Mouse (Mus musculus) bone marrow macrophage, adult 2 months (primary cell): ENCODE measurements around the gene Pax4. TPM values are rescaled to one million over a fixed set of nuclear protein-coding genes. Genes with fewer than 3 reads are reported as not detected.

Source experiments
- H3K27ac ChIP-seq: 2 replicates; pipeline ENCODE4 v1.5.1; 2012; ENCODE audit warnings: low read depth, low read length; ENCODE audit not compliant: insufficient read depth
- H3K4me1 ChIP-seq: 2 replicates; pipeline ENCODE4 v1.6.1; 2012; ENCODE audit warnings: low read length; ENCODE audit not compliant: control insufficient read depth, insufficient read depth
- H3K4me3 ChIP-seq: 2 replicates; pipeline ENCODE4 v1.5.1; 2012; ENCODE audit warnings: mild to moderate bottlenecking, low read length, moderate library complexity; ENCODE audit not compliant: insufficient read depth
- CTCF ChIP-seq: IDR thresholded peaks from 2 replicates; pipeline ENCODE4 v1.5.1; 2012; ENCODE audit warnings: low read depth, mild to moderate bottlenecking, low read length, moderate library complexity
- POLR2A ChIP-seq: IDR thresholded peaks from 2 replicates; pipeline ENCODE4 v1.6.1; 2012; ENCODE audit warnings: mild to moderate bottlenecking, low read depth, low read length, borderline replicate concordance
- polyA plus RNA-seq: library from polyadenylated mRNA; stranded (reverse); fragments of >200 nt; gene quantifications from 2 replicates; pipeline ENCODE4 v1.2.4, GENCODE M21; 2012; ENCODE audit not compliant: missing spikeins, insufficient read depth, insufficient read length

Gene Pax4
- polyA plus RNA-seq: not detected in 2 replicates

DNA sequence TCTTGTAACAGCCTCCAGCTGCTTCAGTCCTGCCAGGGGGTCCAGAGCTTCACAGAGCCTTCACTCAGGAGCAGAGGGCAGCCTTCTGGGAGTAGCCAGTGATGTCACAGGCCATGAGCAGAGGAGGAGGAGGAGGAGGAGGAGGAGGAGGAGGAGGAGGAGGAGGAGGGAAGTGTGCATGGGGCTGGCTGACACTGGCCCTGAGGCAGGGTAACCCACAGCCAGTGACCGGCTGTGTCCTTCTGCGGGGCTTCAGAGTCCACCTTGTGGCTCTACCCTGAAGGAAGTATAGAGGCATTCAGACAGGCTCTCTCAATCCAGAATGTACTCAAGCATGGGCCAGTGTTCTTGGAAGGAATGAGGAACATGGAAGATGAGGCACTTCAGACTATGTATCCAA is at the start of gene Pax4:
Gene Pax4, minus strand, starts transcription at position 101 of the 400 bp plus-strand sequence.
- no peak for TF ChIP-seq CTCF
- no peak for TF ChIP-seq POLR2A
- Histone ChIP-seq H3K4me1 (no peaks in the 10 kb centered on the region), H3K4me3 (no peak within 1 kb of the TSS), H3K27ac (no peak within 1 kb of the TSS)

DNA sequence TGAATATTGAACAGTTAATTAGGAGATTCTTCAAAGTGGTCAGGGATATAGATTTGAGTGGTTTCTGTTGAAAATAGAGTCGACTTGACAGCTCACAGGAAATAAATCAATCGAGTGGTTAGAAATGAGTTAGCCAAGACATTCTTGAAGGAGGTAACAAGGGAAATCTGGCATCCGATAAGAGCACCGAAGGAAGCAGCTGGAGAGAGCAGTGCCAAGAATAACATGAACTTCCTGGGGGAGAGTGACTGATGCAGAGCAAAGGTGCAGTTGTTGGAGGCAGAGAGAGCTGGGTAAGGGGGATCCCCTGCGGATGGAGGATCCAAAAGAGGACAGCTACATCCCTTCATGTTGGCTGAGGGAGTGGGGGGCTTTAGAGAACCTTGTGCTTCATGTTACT is 48.7 kb upstream of the Pax4 start:
- Histone ChIP-seq H3K4me1 (no peaks in the 10 kb centered on the region), H3K4me3 (no peak overlapping the region), H3K27ac (no peak overlapping the region)
- no peak for TF ChIP-seq POLR2A

DNA sequence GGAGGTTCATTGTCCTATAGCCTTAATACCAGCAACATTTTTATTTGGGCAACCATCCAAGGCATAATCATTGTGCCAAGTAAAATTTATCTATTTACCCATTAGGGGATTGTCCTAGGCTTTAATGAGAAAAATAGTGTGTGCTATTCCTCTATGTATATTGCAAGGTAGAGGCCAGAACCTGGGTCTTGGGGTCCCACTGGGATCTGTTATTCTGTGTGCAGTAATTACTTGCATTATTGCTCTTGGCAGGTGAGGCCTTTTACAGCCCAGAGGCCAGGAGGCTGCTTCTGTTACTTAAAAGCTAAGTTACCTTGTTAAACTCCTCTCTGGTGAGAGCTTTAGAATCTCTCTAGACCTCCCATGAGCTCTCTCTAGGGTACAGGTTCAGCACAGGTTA is 42.0 kb upstream of the Pax4 start:
- H3K4me1 ChIP-seq: peaks cover 51% of the 10 kb centered on the region
- TF ChIP-seq POLR2A: no peak
- TF ChIP-seq CTCF: no peak
- H3K27ac ChIP-seq: peak overlapping the region; percentile 70
- no peak overlapping the region for H3K4me3 ChIP-seq

- Histone ChIP-seq H3K27ac (peak overlapping the region; percentile 70), H3K4me1 (peaks cover 56% of the 10 kb centered on the region), H3K4me3 (no peak overlapping the region)
- no peak for TF ChIP-seq POLR2A
- TF ChIP-seq CTCF: no peak
Measured at GRCm38 (mm10) chr6:28490612-28491011, 41.5 kb upstream of the Pax4 start.

GRCm38 (mm10) chr6:28488204-28488851 is 39.2 kb upstream of the Pax4 start:
- H3K27ac ChIP-seq: no peak overlapping the region
- peaks cover 75% of the 10 kb centered on the region for H3K4me1 ChIP-seq
- no peak overlapping the region for H3K4me3 ChIP-seq
- TF ChIP-seq CTCF (no peak), POLR2A (no peak)

DNA sequence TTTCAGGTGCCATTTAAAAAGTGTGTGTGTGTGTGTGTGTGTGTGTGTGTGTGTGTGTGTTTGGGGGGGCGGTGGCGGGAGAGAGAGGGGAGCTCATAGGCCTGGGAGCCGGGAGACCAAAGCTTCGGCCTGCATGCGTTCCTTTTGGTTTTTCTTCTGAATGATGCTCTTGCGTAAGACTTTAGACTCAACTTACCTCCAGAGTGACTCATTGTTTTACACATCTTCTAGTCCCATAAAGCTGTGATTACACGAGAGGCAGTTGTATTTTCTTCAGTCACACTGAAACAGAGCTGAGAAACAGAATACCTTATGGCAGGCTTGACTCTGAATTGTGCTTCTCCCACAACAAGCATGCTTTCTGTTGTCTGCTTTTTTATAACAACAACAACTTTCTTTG is 37.8 kb upstream of the Pax4 start:
- Histone ChIP-seq H3K4me3 (0 out of 2 replicates have a peak overlapping the region, but pooled peaks have one; percentile 14), H3K27ac (0 out of 2 replicates have a peak overlapping the region, but pooled peaks have one; percentile 12), H3K4me1 (peaks cover 79% of the 10 kb centered on the region)
- TF ChIP-seq POLR2A (no peak), CTCF (no peak)

DNA sequence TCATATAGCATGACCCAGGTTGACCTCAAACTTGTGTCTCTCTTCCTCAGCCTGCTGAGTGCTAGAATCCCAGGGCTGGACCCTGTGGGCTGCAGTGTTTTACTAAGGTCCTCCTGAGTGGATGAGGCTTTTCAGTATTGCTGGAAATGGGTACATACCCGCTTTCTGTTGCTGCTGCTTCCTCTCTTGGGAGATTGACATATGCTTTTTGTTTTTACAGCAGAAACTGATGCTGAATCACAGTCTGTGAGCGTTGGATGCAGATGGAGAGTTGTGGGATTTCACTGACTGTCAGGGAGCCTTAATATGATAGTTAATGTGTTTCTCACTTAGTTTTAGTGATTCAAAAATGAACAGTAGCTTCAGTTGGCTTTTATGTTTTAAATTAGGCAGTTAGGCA is 37.3 kb upstream of the Pax4 start:
- H3K4me1 ChIP-seq: peaks cover 81% of the 10 kb centered on the region
- H3K4me3 ChIP-seq: 0 out of 2 replicates have a peak overlapping the region, but pooled peaks have one; percentile 14
- peak overlapping the region; percentile 31 for H3K27ac ChIP-seq
- TF ChIP-seq CTCF: no peak
- TF ChIP-seq POLR2A: no peak

GRCm38 (mm10) chr6:28486008-28486407 is 36.9 kb upstream of the Pax4 start:
- peaks cover 77% of the 10 kb centered on the region for H3K4me1 ChIP-seq
- peak overlapping the region; percentile 31 for H3K27ac ChIP-seq
- H3K4me3 ChIP-seq: no peak overlapping the region
- TF ChIP-seq POLR2A (no peak), CTCF (no peak)

- no peak for TF ChIP-seq POLR2A
- no peak for TF ChIP-seq CTCF
- Histone ChIP-seq H3K4me3 (peak overlapping the region; percentile 38), H3K4me1 (peaks cover 55% of the 10 kb centered on the region), H3K27ac (peak overlapping the region; percentile 60)
Measured at GRCm38 (mm10) chr6:28482711-28483315, 33.7 kb upstream of the Pax4 start.

DNA sequence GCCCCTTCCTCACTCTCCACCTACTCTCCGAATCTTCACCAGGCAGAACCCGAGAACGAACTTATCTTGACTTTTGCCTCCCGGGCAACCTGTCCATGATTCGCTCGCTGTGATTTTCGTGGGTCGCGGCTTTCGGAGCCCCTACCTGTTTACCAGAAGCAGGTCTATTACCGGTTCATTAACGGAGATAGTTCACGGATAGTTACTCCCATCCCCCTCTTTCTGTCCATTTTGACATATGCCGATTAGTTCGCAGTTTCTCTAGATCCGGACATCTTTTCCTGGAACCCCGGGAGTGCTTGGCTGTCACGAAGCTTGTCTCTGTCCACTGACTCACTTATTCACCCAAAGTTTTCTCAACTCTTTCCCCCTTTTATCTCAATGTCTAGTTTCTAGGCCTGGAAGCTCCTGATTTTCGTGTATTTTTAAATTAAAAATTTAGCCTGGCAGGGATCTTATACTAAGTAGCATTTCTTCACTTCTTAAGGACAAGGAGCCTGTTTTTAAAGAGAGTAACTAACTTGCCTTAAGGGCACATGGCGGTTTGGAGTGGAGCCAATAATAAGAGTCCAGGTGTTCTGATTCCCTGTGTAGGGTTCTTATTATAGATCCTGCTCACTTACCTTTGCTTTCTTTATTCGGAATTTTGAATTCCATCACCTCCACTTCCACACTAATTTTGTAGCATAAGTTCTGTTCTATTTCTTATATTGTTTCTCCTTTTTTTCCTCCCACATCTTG is 31.8 kb upstream of the Pax4 start:
- no peak for TF ChIP-seq POLR2A
- TF ChIP-seq CTCF: no peak
- H3K4me1 ChIP-seq: peaks cover 37% of the 10 kb centered on the region
- H3K4me3 ChIP-seq: peak overlapping the region; percentile 90
- H3K27ac ChIP-seq: peak overlapping the region; percentile 61
